Mouse (Mus musculus) E14TG2a.4 (cell line): ENCODE measurements around the gene Clec18a.

Experiments
- CTCF ChIP-seq: conservative IDR thresholded peaks from 2 replicates; pipeline ENCODE4 v1.5.1; 2014; ENCODE audit warnings: low read length
- NANOG ChIP-seq: IDR thresholded peaks from 2 replicates; pipeline ENCODE4 v1.6.1; 2014; ENCODE audit warnings: borderline replicate concordance, low read length, mixed read lengths

DNA sequence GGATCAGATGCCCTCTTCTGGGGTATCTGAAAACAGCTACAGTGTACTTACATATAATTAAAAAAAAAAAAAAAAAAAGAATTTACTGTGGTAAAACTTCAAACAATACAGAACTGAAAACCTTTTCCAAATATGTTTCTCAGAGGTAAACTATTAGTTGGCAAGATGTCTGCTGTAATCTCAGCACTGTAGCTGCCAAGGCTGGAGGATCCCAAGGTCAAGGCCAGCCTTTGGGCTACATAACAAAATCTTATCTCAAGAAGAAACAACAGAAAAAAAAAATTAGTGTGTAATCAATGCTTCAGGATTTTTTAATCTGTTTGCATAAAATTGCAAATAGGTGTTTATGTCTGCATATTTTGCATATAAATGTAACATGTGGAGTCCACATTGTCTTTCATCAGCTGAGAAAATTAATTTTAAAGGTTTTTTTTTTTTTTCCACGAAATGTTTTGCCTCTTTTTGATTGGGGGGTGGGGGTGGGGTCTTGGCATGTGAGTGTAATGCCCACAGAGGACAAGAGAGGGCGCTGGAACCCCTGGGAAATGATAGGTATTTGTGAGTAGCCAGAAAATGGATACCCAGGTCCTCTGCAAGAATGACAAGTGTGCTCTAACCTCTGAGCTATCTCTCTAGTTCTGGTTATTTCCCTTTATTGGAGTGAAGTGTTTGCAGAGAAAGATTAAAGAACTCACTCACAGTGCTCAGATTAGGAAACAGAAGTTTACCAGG is 48.1 kb downstream of the Clec18a start:
- peak; percentile 82 for TF ChIP-seq CTCF
- TF ChIP-seq NANOG = no peak
